Mouse (Mus musculus) left cerebral cortex, adult 8-10 months (tissue): ENCODE results near the gene Stt3a. TPM values are rescaled to one million over a fixed set of nuclear protein-coding genes. Genes with fewer than 3 reads are reported as not detected.

Source experiments
- DNase-seq, 2 experiments: peaks; one replicate each; pipeline ENCODE4 v3.0.0; 2022; ENCODE audit warnings: low spot score in 2 of 2
- total RNA-seq, 4 experiments: library from RNA; stranded (reverse); gene quantifications; 2 replicates each; pipeline ENCODE4 v1.2.4; 2022

Gene Stt3a
- total RNA-seq, 4 experiments from 2014 or later = 69.1 to 89.1 (median 74.0) TPM

GRCm38 (mm10) chr9:36726131-36727033 lies 41.1 kb downstream of the Stt3a start:
- peak; percentile 83 to 94 for DNase-seq

DNA sequence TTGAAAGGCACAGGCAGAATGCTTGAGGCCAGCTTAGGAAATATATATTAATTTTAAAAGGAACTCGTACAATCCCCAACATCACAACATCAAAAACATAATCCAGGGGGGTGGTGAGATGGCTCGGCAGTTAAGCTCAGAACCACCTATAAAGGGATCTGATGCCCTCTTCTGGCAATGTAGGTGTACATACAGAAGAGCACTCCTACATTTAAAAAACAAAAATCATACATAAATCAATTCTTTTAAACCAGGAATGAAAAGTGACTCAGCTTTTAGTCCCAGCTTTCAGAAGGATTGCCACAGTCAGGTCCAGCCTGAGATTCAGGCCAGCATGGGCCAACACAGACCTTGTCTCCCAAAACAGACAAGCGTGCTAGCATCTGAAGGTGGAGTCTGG lies 50.9 kb downstream of the Stt3a start:
- no peak for DNase-seq

- DNase-seq = no peak
Observed at GRCm38 (mm10) chr9:36707304-36707703, 60.2 kb downstream of the Stt3a start.

- DNase-seq = no peak
Observed at GRCm38 (mm10) chr9:36705923-36706322, 61.6 kb downstream of the Stt3a start.

- no peak for DNase-seq
Observed at GRCm38 (mm10) chr9:36694276-36694675, 73.2 kb downstream of the Stt3a start.

DNA sequence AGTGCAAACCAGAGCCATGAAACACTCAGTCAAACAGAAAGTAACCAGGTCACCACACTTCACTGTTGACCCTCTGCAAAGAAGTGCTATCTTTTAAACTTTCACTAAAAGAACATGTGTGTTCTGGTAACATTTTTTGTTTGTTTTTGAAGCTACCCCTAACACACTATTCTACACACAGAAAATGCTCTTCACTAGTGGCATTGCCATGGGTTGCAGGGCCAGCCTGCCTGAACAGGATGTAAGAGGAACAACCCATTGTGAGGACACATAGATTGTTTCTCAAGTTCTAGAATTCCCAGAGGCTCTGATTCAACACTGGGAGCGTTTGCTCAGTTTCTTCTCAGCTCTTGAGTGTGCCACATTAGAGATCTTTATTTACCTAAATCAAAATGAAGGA lies 74.6 kb downstream of the Stt3a start, which contains the start of gene Acrv1:
TSS of gene Acrv1 (plus strand) at position 301 of the 400 bp plus-strand sequence.
- no peak for DNase-seq

DNA sequence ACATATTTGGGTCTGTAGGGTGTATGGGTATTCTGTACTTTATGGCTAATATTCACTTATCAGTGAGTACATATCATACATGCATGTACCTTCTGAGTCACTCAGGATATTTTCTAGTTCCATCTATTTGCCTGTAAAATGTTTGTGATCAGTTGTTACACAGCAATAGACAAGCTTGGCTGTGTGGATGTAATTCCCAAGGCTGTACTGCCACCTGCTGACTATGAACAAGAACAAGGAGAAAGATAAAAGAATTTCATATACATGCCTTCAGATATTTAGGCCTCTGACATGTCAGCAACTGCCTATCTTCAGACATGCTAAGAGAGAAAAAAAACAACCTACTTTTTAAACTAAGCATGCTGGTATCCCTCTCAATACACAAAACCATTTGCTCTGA lies 80.2 kb downstream of the Stt3a start:
- no peak for DNase-seq

DNA sequence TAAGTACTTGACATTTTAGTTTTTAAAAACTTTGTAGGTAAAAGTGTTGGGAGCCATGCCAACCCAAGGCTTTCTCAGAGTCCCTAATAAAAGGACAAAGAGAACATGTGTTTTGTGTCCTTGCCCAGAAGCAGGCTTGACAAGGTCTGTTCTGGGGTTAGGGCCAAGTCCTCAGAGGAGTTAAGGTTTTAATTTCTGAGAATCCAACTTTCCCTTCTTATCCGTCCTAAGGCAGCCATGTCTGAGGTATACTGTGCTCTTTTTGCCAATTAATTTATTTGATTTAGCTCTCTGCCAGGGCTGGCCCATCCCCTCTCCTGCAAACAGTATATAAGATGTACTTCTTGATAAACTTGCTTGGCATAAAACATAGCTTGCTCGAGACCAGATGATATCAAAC lies 86.1 kb downstream of the Stt3a start:
- DNase-seq = no peak

Other genes with a start within 250 kb of the Stt3a start
- not detected for gene Gm5615, start 225.7 kb downstream of the Stt3a start, total RNA-seq
- not detected for gene Gm17689, start 185.0 kb downstream of the Stt3a start, total RNA-seq
- gene A630095E13Rik, start 124.3 kb downstream of the Stt3a start, total RNA-seq = not detected
- not detected for gene Acrv1, start 74.5 kb downstream of the Stt3a start, total RNA-seq
- gene Chek1, start 40.6 kb downstream of the Stt3a start, total RNA-seq = 1 to 10 TPM; 1.9 to 4.4 (median 3.2) TPM
- 100 to 1,000 TPM in 3 of 4 experiments, 10 to 100 TPM in 1; 92.1 to 109 (median 103) TPM for gene Ei24, start 29.7 kb upstream of the Stt3a start, total RNA-seq
- gene Fez1, start 54.2 kb upstream of the Stt3a start, total RNA-seq = 100 to 1,000 TPM; 256 to 280 (median 266) TPM